Mouse (Mus musculus): ENCODE measurements around the gene Matn3.
"Not testable (repeated sequence)": the region's sequence is repeated elsewhere in the genome, so short reads cannot be mapped to it uniquely, and the experiment has no call there.

Matn3 gene

GRCm38 (mm10) chr12:8936210-8936609 is 11.5 kb upstream of the Matn3 start:
- not testable (repeated sequence) for DNase-seq (ENCODE audit: low spot score)

- DNase-seq (ENCODE audit: low spot score) = no peak
These were observed 8.2 kb upstream of the Matn3 start for GRCm38 (mm10) chr12:8939490-8939889.

- DNase-seq (ENCODE audit: low spot score) = no peak
These were observed 7.4 kb upstream of the Matn3 start for GRCm38 (mm10) chr12:8940011-8941005.

GRCm38 (mm10) chr12:8941131-8941615 is 6.6 kb upstream of the Matn3 start:
- DNase-seq (ENCODE audit: low spot score) = no peak

GRCm38 (mm10) chr12:8941699-8942392 is 5.9 kb upstream of the Matn3 start:
- no peak for DNase-seq (ENCODE audit: low spot score)

GRCm38 (mm10) chr12:8947163-8947562 is 566 bp upstream of the Matn3 start:
- DNase-seq (ENCODE audit: low spot score) = no peak

GRCm38 (mm10) chr12:8953136-8953535 is 5.4 kb downstream of the Matn3 start:
- peak; percentile 29 for DNase-seq (ENCODE audit: low spot score)

GRCm38 (mm10) chr12:8954161-8954561 is 6.4 kb downstream of the Matn3 start:
- DNase-seq (ENCODE audit: low spot score) = no peak

- DNase-seq (ENCODE audit: low spot score) = no peak
These were observed 14.0 kb downstream of the Matn3 start for GRCm38 (mm10) chr12:8961607-8962316.

- DNase-seq (ENCODE audit: low spot score) = peak; percentile 82
These were observed 22.1 kb downstream of the Matn3 start for GRCm38 (mm10) chr12:8969828-8970227.

GRCm38 (mm10) chr12:8973820-8974465 is 26.2 kb downstream of the Matn3 start, which contains the start of gene Wdr35:
TSS of gene Wdr35 (plus strand) at chr12:8973892.
- peak; percentile 92 for DNase-seq (ENCODE audit: low spot score)

GRCm38 (mm10) chr12:8975076-8975475 is 27.3 kb downstream of the Matn3 start:
- no peak for DNase-seq (ENCODE audit: low spot score)

GRCm38 (mm10) chr12:8993231-8993630 is 45.5 kb downstream of the Matn3 start:
- no peak for DNase-seq (ENCODE audit: low spot score)

GRCm38 (mm10) chr12:8998318-8998717 is 50.6 kb downstream of the Matn3 start:
- DNase-seq (ENCODE audit: low spot score) = no peak

- peak; percentile 92 for DNase-seq (ENCODE audit: low spot score)
These were observed 54.4 kb downstream of the Matn3 start for GRCm38 (mm10) chr12:9002038-9002648.

- no peak for DNase-seq (ENCODE audit: low spot score)
These were observed 59.4 kb downstream of the Matn3 start for GRCm38 (mm10) chr12:9007146-9007545.

- no peak for DNase-seq (ENCODE audit: low spot score)
These were observed 60.1 kb downstream of the Matn3 start for GRCm38 (mm10) chr12:9007811-9008210.

- no peak for DNase-seq (ENCODE audit: low spot score)
These were observed 62.6 kb downstream of the Matn3 start for GRCm38 (mm10) chr12:9010311-9010710.

GRCm38 (mm10) chr12:9016376-9016775 is 68.6 kb downstream of the Matn3 start:
- DNase-seq (ENCODE audit: low spot score) = no peak

GRCm38 (mm10) chr12:9020431-9020830 is 72.7 kb downstream of the Matn3 start:
- no peak for DNase-seq (ENCODE audit: low spot score)

- no peak for DNase-seq (ENCODE audit: low spot score)
These were observed 73.3 kb downstream of the Matn3 start for GRCm38 (mm10) chr12:9020986-9021385.
